Mouse (Mus musculus) hindbrain, embryonic 14.5 days (tissue): ENCODE measurements around the gene Prmt7. TPM values are rescaled to one million over a fixed set of nuclear protein-coding genes. Genes with fewer than 3 reads are reported as not detected.
"Not testable (repeated sequence)": the region's sequence is repeated elsewhere in the genome, so short reads cannot be mapped to it uniquely, and the experiment has no call there.

Experiments used
- ATAC-seq: fragments of 200-750 bp; cut with Nextera tagmentation; 2 replicates; pipeline ENCODE4 v1.8.0; 2017; ENCODE audit warnings: moderate number of reproducible peaks, mild to moderate bottlenecking, moderate TSS enrichment, moderate library complexity; ENCODE audit not compliant: low FRiP score
- DNase-seq: peaks from one replicate; pipeline ENCODE4 v3.0.0-alpha.2; 2015; ENCODE audit warnings: low spot score
- H3K27ac ChIP-seq: fragments of 300-500 bp; sonication (generic); 2 replicates; pipeline ENCODE4 v1.5.1; 2014; ENCODE audit warnings: mild to moderate bottlenecking, moderate library complexity
- H3K27me3 ChIP-seq: fragments of 300-500 bp; sonication (generic); 2 replicates; pipeline ENCODE4 v1.6.1; 2014; ENCODE audit warnings: mild to moderate bottlenecking, low read length, mixed read lengths; ENCODE audit not compliant: control insufficient read depth, insufficient read depth
- H3K36me3 ChIP-seq: fragments of 300-500 bp; sonication (generic); replicated peaks from 2 replicates; pipeline ENCODE4 v1.6.1; 2014; ENCODE audit not compliant: control insufficient read depth, insufficient read depth
- H3K4me1 ChIP-seq: fragments of 300-500 bp; sonication (generic); replicated peaks from 2 replicates; pipeline ENCODE4 v1.6.1; 2014; ENCODE audit warnings: antibody characterized with exemption, low read length, mixed read lengths; ENCODE audit not compliant: control insufficient read depth, insufficient read depth
- H3K4me2 ChIP-seq: fragments of 300-500 bp; sonication (generic); replicated peaks from 2 replicates; pipeline ENCODE4 v1.6.1; 2014; ENCODE audit warnings: mild to moderate bottlenecking, moderate library complexity
- H3K4me3 ChIP-seq: fragments of 300-500 bp; sonication (generic); replicated peaks from 2 replicates; pipeline ENCODE4 v1.5.1; 2014; ENCODE audit warnings: mild to moderate bottlenecking, low read length
- H3K9ac ChIP-seq: fragments of 300-500 bp; sonication (generic); 2 replicates; pipeline ENCODE4 v1.6.1; 2014
- H3K9me3 ChIP-seq: fragments of 300-500 bp; sonication (generic); 2 replicates; pipeline ENCODE4 v1.6.1; 2016; ENCODE audit warnings: low read length; ENCODE audit not compliant: control insufficient read depth
- WGBS: fragments of 180-500 bp; shearing (Covaris S2); extraction: QIAGEN DNeasy Blood & Tissue Kit; methylation state at CpG from one replicate; pipeline ENCODE4 v1.1.7; 2014; 5-methylcytosine and 5-hydroxymethylcytosine counted together
- polyA plus RNA-seq: library from polyadenylated mRNA; unstranded; fragments of >200 nt; fragmentation: Nextera tagmentation; extraction: Ambion mirVana; gene quantifications from 2 replicates; pipeline ENCODE4 v1.2.1, GENCODE M21; 2014

The Prmt7 gene
- polyA plus RNA-seq, 1 experiment from 2014 or later, result 57.4 TPM

DNA sequence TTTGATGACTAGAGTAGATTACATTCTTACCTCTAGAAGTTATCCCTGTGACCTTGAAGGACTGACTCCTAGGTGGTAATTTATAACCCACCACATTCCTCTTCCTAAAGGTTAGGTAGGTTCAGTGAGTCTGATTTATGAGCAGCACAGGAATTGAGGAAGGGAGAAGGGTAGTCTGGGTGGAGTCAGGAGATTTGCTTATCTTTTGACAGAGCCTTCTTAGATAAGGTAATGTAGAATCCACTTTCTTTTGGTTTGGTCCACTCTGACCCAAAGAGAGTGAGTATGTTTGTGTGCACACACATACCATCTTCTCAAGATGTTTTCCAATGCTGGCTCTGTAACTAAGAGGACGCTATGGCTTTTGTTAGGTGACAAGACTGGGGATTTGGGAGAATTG, 33.1 kb upstream of the Prmt7 start:
- WGBS, result 75% methylated on average over 1 of the region's 1 CpGs
- ATAC-seq, result no peak
- Histone ChIP-seq H3K36me3 (peaks cover 12% of the 10 kb centered on the region), H3K27me3 (no peaks in the 10 kb centered on the region), H3K9me3 (no peaks in the 10 kb centered on the region), H3K4me3 (no peak overlapping the region), H3K4me2 (no peak overlapping the region), H3K9ac (no peak overlapping the region), H3K27ac (no peak overlapping the region), H3K4me1 (0 out of 2 replicates have a peak, but pooled peaks cover 10% of the 10 kb centered on the region)
- no peak for DNase-seq

- Histone ChIP-seq H3K9me3 (no peaks in the 10 kb centered on the region), H3K9ac (no peak overlapping the region), H3K4me1 (0 out of 2 replicates have a peak, but pooled peaks cover 10% of the 10 kb centered on the region), H3K27me3 (no peaks in the 10 kb centered on the region), H3K36me3 (peaks cover 12% of the 10 kb centered on the region), H3K27ac (no peak overlapping the region), H3K4me2 (no peak overlapping the region), H3K4me3 (no peak overlapping the region)
- ATAC-seq, result no peak
- DNase-seq, result no peak
- 82% methylated on average over 2 of the region's 2 CpGs for WGBS
Measured at GRCm38 (mm10) chr8:106178428-106178827, 32.3 kb upstream of the Prmt7 start.

- H3K36me3 ChIP-seq, result peaks cover 43% of the 10 kb centered on the region
Measured at GRCm38 (mm10) chr8:106185628-106186270, 25.0 kb upstream of the Prmt7 start.

GRCm38 (mm10) chr8:106186394-106186793, 24.3 kb upstream of the Prmt7 start:
- Histone ChIP-seq H3K27ac (no peak overlapping the region), H3K4me3 (no peak overlapping the region), H3K4me1 (no peaks in the 10 kb centered on the region), H3K27me3 (no peaks in the 10 kb centered on the region), H3K9me3 (no peaks in the 10 kb centered on the region), H3K9ac (no peak overlapping the region), H3K36me3 (peaks cover 50% of the 10 kb centered on the region), H3K4me2 (no peak overlapping the region)
- WGBS, result 93% methylated on average over 3 of the region's 3 CpGs
- no peak for ATAC-seq
- DNase-seq, result no peak

More at GRCm38 (mm10) chr8:106185628-106186270, 25.0 kb upstream of the Prmt7 start:
- H3K4me1 ChIP-seq, result no peaks in the 10 kb centered on the region
- DNase-seq (no peak), ATAC-seq (no peak)
- H3K9ac ChIP-seq, result no peak overlapping the region
- no peaks in the 10 kb centered on the region for H3K27me3 ChIP-seq
- no peaks in the 10 kb centered on the region for H3K9me3 ChIP-seq
- H3K27ac ChIP-seq, result no peak overlapping the region
- H3K4me2 ChIP-seq, result no peak overlapping the region
- H3K4me3 ChIP-seq, result no peak overlapping the region
- WGBS, result 89% methylated on average over 8 of the region's 8 CpGs

DNA sequence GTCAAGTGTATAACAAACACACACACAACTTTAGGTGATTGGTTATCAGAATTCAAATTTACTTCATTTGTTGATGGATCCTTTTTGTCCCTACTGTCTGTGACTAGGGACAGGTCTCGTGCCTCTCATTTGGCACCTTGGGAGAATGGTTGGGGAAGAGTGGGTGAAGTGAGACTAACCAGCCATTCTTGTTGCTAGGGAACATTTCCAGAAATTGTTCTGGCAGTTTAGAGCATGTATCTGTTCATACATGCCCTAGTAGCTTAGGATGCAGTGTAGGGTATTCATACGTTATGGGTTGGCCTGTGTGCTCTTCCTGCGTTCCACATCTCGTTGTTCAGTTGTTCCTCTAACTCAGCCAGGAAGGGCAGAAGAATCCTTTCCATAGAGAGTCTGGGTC, 21.6 kb upstream of the Prmt7 start:
- DNase-seq (no peak), ATAC-seq (no peak)
- H3K27me3 ChIP-seq, result no peaks in the 10 kb centered on the region
- H3K27ac ChIP-seq, result no peak overlapping the region
- H3K9me3 ChIP-seq, result no peaks in the 10 kb centered on the region
- H3K4me1 ChIP-seq, result no peaks in the 10 kb centered on the region
- no peak overlapping the region for H3K9ac ChIP-seq
- 95% methylated on average over 4 of the region's 4 CpGs for WGBS
- no peak overlapping the region for H3K4me3 ChIP-seq
- H3K4me2 ChIP-seq, result no peak overlapping the region
- peaks cover 70% of the 10 kb centered on the region for H3K36me3 ChIP-seq

- H3K4me1 ChIP-seq, result no peaks in the 10 kb centered on the region
- H3K9ac ChIP-seq, result no peak overlapping the region
- H3K4me2 ChIP-seq, result no peak overlapping the region
- H3K27me3 ChIP-seq, result no peaks in the 10 kb centered on the region
- ATAC-seq (no peak), DNase-seq (no peak)
- no peaks in the 10 kb centered on the region for H3K9me3 ChIP-seq
- 91% methylated on average over 5 of the region's 5 CpGs for WGBS
- peaks cover 85% of the 10 kb centered on the region for H3K36me3 ChIP-seq
- no peak overlapping the region for H3K4me3 ChIP-seq
- H3K27ac ChIP-seq, result no peak overlapping the region
Measured at GRCm38 (mm10) chr8:106191639-106192038, 19.1 kb upstream of the Prmt7 start.

- Histone ChIP-seq H3K4me3 (no peak overlapping the region), H3K27ac (no peak overlapping the region), H3K36me3 (peaks cover 86% of the 10 kb centered on the region), H3K9me3 (no peaks in the 10 kb centered on the region), H3K9ac (no peak overlapping the region), H3K4me2 (no peak overlapping the region), H3K4me1 (no peaks in the 10 kb centered on the region), H3K27me3 (no peaks in the 10 kb centered on the region)
- DNase-seq (no peak), ATAC-seq (no peak)
- WGBS, result 91% methylated on average over 6 of the region's 6 CpGs
Measured at GRCm38 (mm10) chr8:106193162-106193561, 17.6 kb upstream of the Prmt7 start.

DNA sequence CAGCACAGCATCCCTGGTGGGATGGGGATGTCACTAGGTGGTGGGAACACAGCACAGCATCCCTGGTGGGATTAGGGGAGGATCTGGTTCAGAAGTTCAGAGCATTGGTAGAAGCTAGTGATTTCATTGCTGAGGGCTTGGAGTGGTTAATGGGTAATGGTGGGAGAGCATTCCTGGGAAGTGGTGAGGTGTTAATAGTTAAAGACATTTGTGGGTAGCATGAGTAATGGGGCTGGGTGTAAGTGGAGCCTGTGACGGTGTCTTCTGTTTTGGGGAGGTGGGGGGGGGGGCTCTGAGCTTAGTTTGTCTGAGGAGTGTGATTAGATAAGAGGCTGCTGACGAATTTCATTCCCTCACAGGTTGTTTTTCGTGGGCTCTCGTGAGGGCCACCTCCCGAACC, 16.7 kb upstream of the Prmt7 start:
- no peak overlapping the region for H3K27ac ChIP-seq
- peaks cover 93% of the 10 kb centered on the region for H3K36me3 ChIP-seq
- no peaks in the 10 kb centered on the region for H3K27me3 ChIP-seq

GRCm38 (mm10) chr8:106198741-106199140, 12.0 kb upstream of the Prmt7 start:
- ATAC-seq, result no peak
- 19% methylated on average over 1 of the region's 1 CpGs for WGBS
- Histone ChIP-seq H3K4me3 (no peak overlapping the region), H3K4me1 (no peaks in the 10 kb centered on the region), H3K27me3 (no peaks in the 10 kb centered on the region), H3K36me3 (peaks cover 98% of the 10 kb centered on the region), H3K4me2 (no peak overlapping the region), H3K9ac (no peak overlapping the region), H3K9me3 (no peaks in the 10 kb centered on the region), H3K27ac (no peak overlapping the region)
- DNase-seq, result peak; percentile 53

More for the DNA sequence above, 16.7 kb upstream of the Prmt7 start:
- Histone ChIP-seq H3K9ac (no peak overlapping the region), H3K9me3 (no peaks in the 10 kb centered on the region), H3K4me2 (no peak overlapping the region), H3K4me3 (no peak overlapping the region), H3K4me1 (no peaks in the 10 kb centered on the region)
- WGBS, result 94% methylated on average over 5 of the region's 5 CpGs
- ATAC-seq (no peak), DNase-seq (no peak)

DNA sequence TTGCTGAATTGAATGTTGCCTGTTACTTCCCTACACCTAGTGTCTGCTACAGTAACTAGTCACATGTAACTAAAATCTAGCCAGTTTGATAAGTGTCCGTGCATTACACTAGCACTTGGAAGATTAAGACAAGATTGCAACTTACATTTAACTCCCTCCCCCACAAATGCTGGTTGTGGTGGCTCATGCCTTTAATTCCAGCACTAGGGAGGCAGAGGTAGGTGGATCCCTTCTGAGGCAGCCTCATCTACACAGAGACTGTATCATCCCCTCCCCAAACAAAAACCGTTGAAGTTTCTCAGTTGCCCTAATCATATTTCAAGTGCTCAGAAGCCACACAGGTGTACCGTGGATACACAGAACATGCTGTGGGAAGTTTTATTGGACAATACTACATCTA, 11.1 kb upstream of the Prmt7 start:
- H3K4me2 ChIP-seq, H3K9ac ChIP-seq, H3K27me3 ChIP-seq, H3K27ac ChIP-seq, H3K4me1 ChIP-seq, DNase-seq, ATAC-seq, H3K4me3 ChIP-seq, H3K9me3 ChIP-seq: not testable (repeated sequence)
- H3K36me3 ChIP-seq, result peaks cover 97% of the 10 kb centered on the region
- WGBS, result 89% methylated on average over 3 of the region's 3 CpGs
